Mouse (Mus musculus) heart, embryonic 15.5 days (tissue): Measurements from ENCODE around the gene Ccdc155. TPM values are rescaled to one million over a fixed set of nuclear protein-coding genes. Genes with fewer than 3 reads are reported as not detected.
A peak's percentile ranks its signal among the peaks of the same experiment; 100 is the strongest.

Source experiments
- ATAC-seq: fragments of 200-750 bp; cut with Nextera tagmentation; replicated peaks from 2 replicates; pipeline ENCODE4 v1.8.0; 2017; ENCODE audit warnings: low read depth, moderate TSS enrichment; ENCODE audit not compliant: insufficient number of reproducible peaks, insufficient read depth, low FRiP score
- H3K27ac ChIP-seq: fragments of 300-500 bp; sonication (generic); 2 replicates; pipeline ENCODE4 v1.5.1; 2015; ENCODE audit warnings: mild to moderate bottlenecking, inconsistent platforms
- H3K27me3 ChIP-seq: fragments of 300-500 bp; sonication (generic); 2 replicates; pipeline ENCODE4 v1.6.1; 2015; ENCODE audit warnings: inconsistent platforms
- H3K36me3 ChIP-seq: fragments of 300-500 bp; sonication (generic); 2 replicates; pipeline ENCODE4 v1.6.1; 2015; ENCODE audit warnings: mild to moderate bottlenecking, inconsistent platforms
- H3K4me1 ChIP-seq: fragments of 300-500 bp; sonication (generic); replicated peaks from 2 replicates; pipeline ENCODE4 v1.6.1; 2015; ENCODE audit warnings: inconsistent platforms
- H3K4me2 ChIP-seq: fragments of 300-500 bp; sonication (generic); 2 replicates; pipeline ENCODE4 v1.6.1; 2015; ENCODE audit warnings: inconsistent platforms, mild to moderate bottlenecking, moderate library complexity
- H3K4me3 ChIP-seq: fragments of 300-500 bp; sonication (generic); 2 replicates; pipeline ENCODE4 v1.5.1; 2015; ENCODE audit warnings: mild to moderate bottlenecking, inconsistent platforms
- H3K9ac ChIP-seq: fragments of 300-500 bp; sonication (generic); 2 replicates; pipeline ENCODE4 v1.6.1; 2015; ENCODE audit warnings: mild to moderate bottlenecking, inconsistent platforms
- H3K9me3 ChIP-seq: fragments of 300-500 bp; sonication (generic); replicated peaks from 2 replicates; pipeline ENCODE4 v1.6.1; 2016; ENCODE audit warnings: inconsistent platforms
- WGBS: fragments of 180-500 bp; shearing (Covaris S2); methylation state at CpG from one replicate; pipeline ENCODE4 v1.1.7; 2015; ENCODE audit warnings: mixed read lengths; 5-methylcytosine and 5-hydroxymethylcytosine counted together
- polyA plus RNA-seq: library from polyadenylated mRNA; unstranded; fragments of >200 nt; fragmentation: Nextera tagmentation; extraction: Ambion mirVana; gene quantifications from 2 replicates; pipeline ENCODE4 v1.2.1, GENCODE M21; 2015

Ccdc155 gene
- polyA plus RNA-seq, 1 experiment from 2014 or later: 0.53 TPM

DNA sequence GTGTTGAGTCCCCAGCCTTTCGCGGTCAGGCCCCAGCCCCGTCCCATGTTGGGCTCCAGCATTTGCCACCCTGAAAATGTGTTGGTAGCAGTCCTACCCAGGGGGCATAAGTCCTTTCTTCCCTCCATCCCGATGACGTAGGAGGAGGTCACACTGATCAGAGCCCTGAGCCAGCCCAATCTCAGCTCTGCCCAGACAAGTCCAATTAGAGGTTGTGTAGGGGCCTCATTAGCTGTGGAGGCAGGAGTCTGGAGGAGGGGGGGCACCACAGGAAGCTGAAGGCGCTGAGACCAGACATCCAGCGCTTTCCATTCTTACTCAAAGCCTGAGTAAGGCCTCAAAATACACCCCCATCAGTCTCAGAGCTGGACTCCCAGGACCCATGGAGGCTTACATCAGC, 18.8 kb downstream of the Ccdc155 start:
- WGBS: 56% methylated on average over 7 of the region's 7 CpGs
- no peak for ATAC-seq

DNA sequence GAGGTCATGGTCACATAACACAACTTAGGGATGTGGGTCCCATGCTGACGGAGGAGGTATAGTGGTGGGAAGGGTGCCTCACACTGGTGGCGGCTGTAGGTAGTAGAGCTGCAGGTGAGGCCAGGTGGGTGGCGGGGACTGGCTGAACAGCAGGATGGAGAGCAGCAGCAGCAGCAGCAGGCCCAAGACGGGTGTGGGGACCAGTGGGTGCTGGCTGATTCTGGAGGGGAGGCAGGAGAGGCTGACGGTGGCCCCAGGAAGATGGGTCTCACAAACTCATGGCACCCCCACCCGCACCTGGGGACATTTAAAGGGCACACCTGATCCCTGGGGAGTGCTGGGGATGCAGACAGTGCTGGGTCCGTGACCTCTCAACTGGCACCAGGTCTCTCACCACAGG, 21.0 kb downstream of the Ccdc155 start:
- no peaks in the 10 kb centered on the region for H3K9me3 ChIP-seq
- H3K9ac ChIP-seq: no peak overlapping the region
- no peak overlapping the region for H3K27ac ChIP-seq
- H3K36me3 ChIP-seq: no peaks in the 10 kb centered on the region
- 67% methylated on average over 7 of the region's 7 CpGs for WGBS
- no peak overlapping the region for H3K4me2 ChIP-seq
- peaks cover 98% of the 10 kb centered on the region for H3K27me3 ChIP-seq
- H3K4me1 ChIP-seq: peaks cover 21% of the 10 kb centered on the region
- no peak overlapping the region for H3K4me3 ChIP-seq
- ATAC-seq: no peak

More for the DNA sequence above, 18.8 kb downstream of the Ccdc155 start:
- Histone ChIP-seq H3K9me3 (no peaks in the 10 kb centered on the region), H3K9ac (no peak overlapping the region), H3K27me3 (peaks cover 97% of the 10 kb centered on the region), H3K4me3 (no peak overlapping the region), H3K27ac (no peak overlapping the region), H3K36me3 (no peaks in the 10 kb centered on the region), H3K4me2 (no peak overlapping the region), H3K4me1 (peaks cover 19% of the 10 kb centered on the region)

DNA sequence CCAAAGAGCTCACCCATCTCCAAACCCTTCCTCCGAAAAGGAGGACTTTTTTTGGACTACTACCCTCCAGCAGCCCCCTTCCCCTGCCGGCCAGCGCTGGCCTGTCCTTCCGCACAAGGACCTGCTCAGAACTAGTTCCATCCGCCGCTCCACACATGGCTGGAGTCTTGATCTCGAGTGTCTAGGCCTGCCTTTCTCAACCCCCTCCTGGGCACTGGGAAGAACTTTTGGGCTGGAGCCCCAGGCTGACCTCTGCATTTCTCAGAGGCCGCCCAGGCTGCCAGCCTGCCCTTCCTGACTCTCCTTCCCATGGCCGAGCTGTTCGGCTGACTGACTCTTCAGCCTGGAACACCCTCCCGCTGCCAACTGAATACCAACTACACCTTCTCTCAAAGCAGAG, 22.1 kb downstream of the Ccdc155 start:
- WGBS: 17% methylated on average over 11 of the region's 11 CpGs
- H3K4me1 ChIP-seq: peaks cover 21% of the 10 kb centered on the region
- no peaks in the 10 kb centered on the region for H3K36me3 ChIP-seq
- H3K4me3 ChIP-seq: peak overlapping the region; percentile 40
- ATAC-seq: no peak
- no peak overlapping the region for H3K27ac ChIP-seq
- peak overlapping the region; percentile 69 for H3K4me2 ChIP-seq
- peak overlapping the region; percentile 43; the same call in 1 of the 2 replicates for H3K9ac ChIP-seq
- H3K9me3 ChIP-seq: no peaks in the 10 kb centered on the region
- peaks cover 98% of the 10 kb centered on the region for H3K27me3 ChIP-seq

DNA sequence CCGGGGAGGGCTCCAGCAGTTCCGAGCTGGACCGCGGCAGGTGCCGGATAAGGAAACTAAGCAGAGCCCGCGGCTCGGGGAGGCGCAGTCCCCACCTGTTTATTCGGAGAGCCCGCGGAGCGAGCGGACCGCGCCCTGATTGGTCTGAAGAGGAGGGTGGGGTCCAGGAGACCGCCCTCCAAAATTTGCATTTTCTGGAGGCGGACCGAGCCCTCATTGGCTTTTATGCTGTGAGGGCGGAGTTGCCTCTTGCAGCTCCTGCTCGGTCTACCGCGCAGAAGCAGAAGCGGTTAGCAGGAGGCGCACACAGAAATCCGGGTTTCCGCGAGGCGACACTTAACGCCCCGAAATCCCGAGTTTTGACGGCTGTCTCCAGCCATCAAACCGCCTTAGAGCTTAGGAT, 22.5 kb downstream of the Ccdc155 start:
- H3K27me3 ChIP-seq: peaks cover 100% of the 10 kb centered on the region
- peak overlapping the region; percentile 69 for H3K4me2 ChIP-seq
- no peaks in the 10 kb centered on the region for H3K36me3 ChIP-seq
- H3K9me3 ChIP-seq: no peaks in the 10 kb centered on the region
- peaks cover 21% of the 10 kb centered on the region for H3K4me1 ChIP-seq
- WGBS: 1% methylated on average over 34 of the region's 34 CpGs
- H3K27ac ChIP-seq: no peak overlapping the region
- peak; percentile 83 for ATAC-seq
- H3K9ac ChIP-seq: peak overlapping the region; percentile 43; the same call in 1 of the 2 replicates
- H3K4me3 ChIP-seq: peak overlapping the region; percentile 40

DNA sequence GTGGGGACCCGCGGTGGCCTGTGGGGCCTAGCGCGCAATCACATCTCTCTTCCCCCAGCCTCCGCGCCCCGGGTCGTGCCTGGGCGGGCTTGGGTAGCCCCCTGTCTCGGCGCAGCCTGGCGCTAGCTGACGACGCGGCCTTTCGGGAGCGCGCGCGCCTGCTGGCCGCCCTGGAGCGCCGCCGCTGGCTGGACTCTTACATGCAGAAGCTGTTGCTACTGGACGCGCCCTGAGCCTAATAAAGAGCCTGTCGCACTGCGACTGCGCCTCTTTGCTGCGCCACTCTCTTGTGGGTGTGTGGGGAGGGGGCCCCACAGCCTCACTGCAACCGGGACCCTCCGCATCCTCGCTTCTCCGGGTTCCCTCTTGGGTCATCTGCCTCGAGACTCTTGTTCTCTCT, 23.2 kb downstream of the Ccdc155 start:
- Histone ChIP-seq H3K9ac (peak overlapping the region; percentile 40; the same call in 1 of the 2 replicates), H3K36me3 (no peaks in the 10 kb centered on the region), H3K4me2 (peak overlapping the region; percentile 69), H3K27me3 (peaks cover 100% of the 10 kb centered on the region), H3K4me3 (peak overlapping the region; percentile 40), H3K27ac (no peak overlapping the region), H3K4me1 (peaks cover 21% of the 10 kb centered on the region), H3K9me3 (no peaks in the 10 kb centered on the region)
- 5% methylated on average over 34 of the region's 35 CpGs for WGBS
- ATAC-seq: no peak

DNA sequence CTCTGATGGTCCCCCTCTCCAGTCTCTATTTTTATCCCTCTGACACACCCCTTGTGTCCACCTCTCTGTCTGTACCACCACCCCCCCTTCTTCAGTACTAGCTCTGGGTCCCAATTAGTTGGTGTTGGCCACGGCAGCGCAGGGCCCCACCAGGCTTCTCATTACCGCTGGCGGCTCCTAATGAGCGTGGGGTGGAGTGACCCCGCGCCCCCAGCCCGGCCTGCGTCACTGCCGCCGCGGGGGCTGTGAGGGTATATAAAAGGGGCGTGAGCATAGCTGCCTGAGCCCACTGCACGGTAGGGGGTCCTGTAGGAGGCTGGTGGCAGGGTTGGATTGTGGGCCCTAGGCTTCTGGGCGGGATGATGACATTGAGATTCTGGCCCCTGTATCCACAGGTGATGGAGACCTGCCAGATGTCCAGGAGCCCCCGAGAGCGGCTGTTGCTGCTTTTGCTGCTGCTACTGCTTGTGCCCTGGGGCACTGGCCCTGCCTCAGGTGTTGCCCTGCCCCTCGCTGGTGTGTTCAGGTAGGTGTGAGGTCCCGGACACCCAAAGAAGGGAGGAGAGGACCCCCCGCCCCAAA, 23.7 kb downstream of the Ccdc155 start, which contains the start of gene Pth2:
Pth2 (plus strand) TSS at position 100 of the 582 bp plus-strand sequence.
- Histone ChIP-seq H3K9me3 (no peaks in the 10 kb centered on the region), H3K36me3 (no peaks in the 10 kb centered on the region), H3K27me3 (peaks cover 100% of the 10 kb centered on the region), H3K27ac (no peak within 1 kb of the TSS), H3K9ac (peak within 1 kb of the TSS; percentile 40; the same call in 1 of the 2 replicates), H3K4me3 (peak within 1 kb of the TSS; percentile 40), H3K4me1 (peaks cover 27% of the 10 kb centered on the region), H3K4me2 (peak within 1 kb of the TSS; percentile 69)
- no peak for ATAC-seq
- 17% methylated on average over 20 of the region's 20 CpGs for WGBS

DNA sequence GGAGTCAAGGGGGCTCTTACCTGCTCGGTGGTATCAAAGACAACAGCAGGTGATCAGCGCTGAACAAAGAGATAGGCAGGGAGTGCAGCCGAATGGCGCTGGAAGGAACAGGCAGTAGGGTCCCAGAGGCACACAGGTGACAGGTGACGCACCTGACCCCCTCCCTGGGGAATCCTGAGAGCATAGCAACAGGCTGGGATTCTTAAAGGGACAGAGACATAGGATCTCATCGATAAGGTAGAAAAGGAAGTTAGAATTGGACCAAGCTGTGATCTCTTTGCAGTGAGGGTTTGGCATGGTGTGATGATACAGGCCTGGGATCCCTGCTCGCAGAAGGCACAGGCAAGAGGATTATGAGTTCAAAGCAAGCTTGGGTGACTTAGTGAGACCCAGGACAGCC, 25.2 kb downstream of the Ccdc155 start, which contains the start of gene Gfy:
Gfy (minus strand) TSS at position 101 of the 400 bp plus-strand sequence.
- Histone ChIP-seq H3K9ac (no peak within 1 kb of the TSS), H3K36me3 (no peaks in the 10 kb centered on the region), H3K4me2 (no peak within 1 kb of the TSS), H3K27me3 (peaks cover 100% of the 10 kb centered on the region), H3K27ac (no peak within 1 kb of the TSS), H3K4me1 (peaks cover 33% of the 10 kb centered on the region), H3K4me3 (no peak within 1 kb of the TSS), H3K9me3 (no peaks in the 10 kb centered on the region)
- WGBS: 31% methylated on average over 7 of the region's 7 CpGs
- no peak for ATAC-seq

DNA sequence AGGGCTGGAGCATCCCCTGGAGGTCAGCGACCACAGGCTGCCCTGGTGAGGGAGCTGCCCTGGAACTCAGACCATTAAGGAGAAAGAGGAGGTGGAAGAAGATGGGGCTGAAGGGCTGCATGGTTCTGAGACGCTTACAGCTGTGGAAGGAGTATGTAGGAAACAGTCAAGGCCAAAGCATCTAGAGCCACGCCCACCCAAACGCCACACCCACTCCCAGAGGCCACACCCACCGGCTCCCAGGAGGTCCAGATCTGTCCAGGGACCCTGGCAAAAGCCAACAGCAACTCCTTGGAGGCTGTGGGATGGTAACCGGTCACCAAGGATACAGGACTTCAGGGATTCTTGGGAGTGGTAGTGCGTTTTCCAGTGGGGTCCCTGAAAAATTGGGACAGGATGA, 26.1 kb downstream of the Ccdc155 start:
- H3K4me1 ChIP-seq: peaks cover 33% of the 10 kb centered on the region
- H3K27me3 ChIP-seq: peaks cover 98% of the 10 kb centered on the region
- H3K9me3 ChIP-seq: no peaks in the 10 kb centered on the region
- no peak overlapping the region for H3K27ac ChIP-seq
- ATAC-seq: no peak
- no peak overlapping the region for H3K4me3 ChIP-seq
- WGBS: 26% methylated on average over 7 of the region's 7 CpGs
- no peak overlapping the region for H3K4me2 ChIP-seq
- no peaks in the 10 kb centered on the region for H3K36me3 ChIP-seq
- no peak overlapping the region for H3K9ac ChIP-seq

DNA sequence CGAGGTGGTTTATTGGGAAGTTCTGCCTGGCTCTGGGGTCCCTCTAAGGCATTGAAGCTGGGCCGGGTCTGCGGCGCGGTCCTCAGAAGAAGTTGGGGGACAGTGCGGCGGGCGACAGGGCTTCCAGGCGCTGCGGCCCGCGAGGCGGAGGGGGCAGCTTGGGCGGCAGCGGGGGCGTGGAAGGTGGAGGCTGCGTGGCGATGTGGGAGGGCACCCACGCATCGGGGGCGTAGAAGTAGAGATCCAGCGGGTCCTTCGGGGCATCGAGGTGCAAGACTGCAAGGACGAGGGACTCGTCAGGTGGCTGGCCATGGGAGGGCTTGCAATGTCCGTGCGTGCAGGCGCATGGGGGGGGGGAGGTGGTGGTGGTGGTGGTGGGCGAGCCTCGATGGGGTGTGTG, 28.3 kb downstream of the Ccdc155 start:
- Histone ChIP-seq H3K36me3 (no peaks in the 10 kb centered on the region), H3K27me3 (peaks cover 87% of the 10 kb centered on the region), H3K4me3 (peak overlapping the region; percentile 26), H3K4me2 (peak overlapping the region; percentile 45), H3K9me3 (peaks cover 2% of the 10 kb centered on the region; the same call in 1 of the 2 replicates), H3K4me1 (peaks cover 18% of the 10 kb centered on the region), H3K9ac (no peak overlapping the region), H3K27ac (no peak overlapping the region)
- ATAC-seq: no peak
- 4% methylated on average over 30 of the region's 31 CpGs for WGBS

DNA sequence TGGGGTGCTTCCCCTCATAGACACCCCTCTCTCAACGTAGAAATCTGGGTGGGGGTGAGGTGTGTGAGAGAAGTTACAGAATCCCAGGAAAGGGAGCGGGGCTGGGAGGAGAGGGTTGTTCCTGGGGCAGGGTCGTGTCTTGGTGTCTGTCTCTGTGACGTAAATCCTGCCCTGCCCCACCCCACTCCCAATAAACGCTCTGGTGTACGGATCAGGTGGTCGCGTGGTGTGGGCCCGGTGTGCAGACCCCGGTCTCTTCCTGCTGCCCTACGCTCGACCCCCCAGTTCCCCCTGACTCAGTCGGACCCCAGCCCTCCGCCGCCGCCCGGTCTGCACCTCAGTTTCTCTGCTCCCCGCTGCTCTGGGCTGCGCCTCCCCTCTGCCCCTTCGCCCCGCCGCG, 28.8 kb downstream of the Ccdc155 start:
- Histone ChIP-seq H3K4me3 (peak overlapping the region; percentile 26), H3K9ac (no peak overlapping the region)

DNA sequence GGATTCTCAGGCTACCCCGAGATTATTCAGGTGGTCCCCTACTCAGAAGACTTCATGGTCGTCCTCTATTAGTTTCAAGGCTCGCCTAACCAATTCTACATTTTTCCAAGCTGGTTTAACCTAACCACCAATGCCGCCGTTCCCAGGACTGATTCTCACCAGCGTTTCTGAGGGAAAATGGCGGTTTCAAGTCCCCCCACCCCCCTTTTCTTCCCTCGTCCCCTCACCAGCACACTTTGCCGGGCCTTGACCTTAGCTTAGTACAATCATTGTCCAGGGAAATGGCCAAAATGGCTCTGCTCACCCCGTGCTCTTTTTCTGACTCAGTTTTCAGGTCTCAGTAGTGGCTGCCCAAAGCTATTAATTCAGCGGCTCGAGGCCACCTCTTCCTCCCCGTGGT, 29.3 kb downstream of the Ccdc155 start:
- peaks cover 78% of the 10 kb centered on the region for H3K27me3 ChIP-seq
- no peak overlapping the region for H3K9ac ChIP-seq
- no peak overlapping the region for H3K4me2 ChIP-seq
- no peak overlapping the region for H3K4me3 ChIP-seq
- peaks cover 12% of the 10 kb centered on the region for H3K4me1 ChIP-seq
- no peaks in the 10 kb centered on the region for H3K36me3 ChIP-seq
- H3K27ac ChIP-seq: no peak overlapping the region
- ATAC-seq: no peak
- peaks cover 5% of the 10 kb centered on the region for H3K9me3 ChIP-seq
- WGBS: 7% methylated on average over 13 of the region's 13 CpGs

More for the DNA sequence above, 28.8 kb downstream of the Ccdc155 start:
- Histone ChIP-seq H3K36me3 (no peaks in the 10 kb centered on the region), H3K4me1 (peaks cover 14% of the 10 kb centered on the region), H3K4me2 (peak overlapping the region; percentile 45), H3K27ac (no peak overlapping the region), H3K9me3 (peaks cover 2% of the 10 kb centered on the region; the same call in 1 of the 2 replicates), H3K27me3 (peaks cover 83% of the 10 kb centered on the region)
- ATAC-seq: no peak
- 2% methylated on average over 23 of the region's 23 CpGs for WGBS
